Mouse (Mus musculus) kidney, adult 2 months (tissue): ENCODE measurements at regions not wholly inside any gene's neighbourhood (a gene's known extent, or its start where the extent isn't known, plus 50 kb on each side); places are given as distances from the start of the nearest gene placed in this dataset.
"Not testable (repeated sequence)": the region's sequence is repeated elsewhere in the genome, so short reads cannot be mapped to it uniquely, and the experiment has no call there.

Experiments used
- CTCF ChIP-seq: fragments of 200-500 bp; conservative IDR thresholded peaks from 2 replicates; pipeline ENCODE4 v1.5.1; 2011; ENCODE audit warnings: low read depth, mild to moderate bottlenecking, control low read depth, low read length, moderate library complexity, mixed read lengths; ENCODE audit not compliant: insufficient read depth, insufficient read length
- POLR2A ChIP-seq: fragments of 200-500 bp; IDR thresholded peaks from one replicate; pipeline ENCODE4 v1.6.1; 2011; ENCODE audit warnings: low read depth, low read length, control low read depth

GRCm38 (mm10) chr11:14142376-14142775, 456.7 kb upstream of the Pom121l12 start:
- not testable (repeated sequence) for TF ChIP-seq POLR2A, CTCF
